Mouse (Mus musculus): ENCODE measurements around the gene Dlg5. TPM values are rescaled to one million over a fixed set of nuclear protein-coding genes. Genes with fewer than 3 reads are reported as not detected.
A peak's percentile ranks its signal among the peaks of the same experiment; 100 is the strongest.

Gene Dlg5
- polyA plus RNA-seq (2014; fragmentation: Nextera tagmentation; extraction: Ambion mirVana) = 32.9 TPM in 2 replicates

GRCm38 (mm10) chr14:24245177-24246081, at the start of gene Dlg5:
TSS of gene Dlg5 (minus strand) at chr14:24245920.
- H3K9ac ChIP-seq (replicated peaks; ENCODE audit: low read length) = peak within 1 kb of the TSS; percentile 98
- H3K27ac ChIP-seq (replicated peaks; ENCODE audit: low read depth, low read length) = peak within 1 kb of the TSS; percentile 95
- WGBS = under 1% methylated on average over 80 of the region's 98 CpGs
- H3K4me3 ChIP-seq (replicated peaks; ENCODE audit: low read depth, low read length) = peak within 1 kb of the TSS; percentile 83
- ATAC-seq (ENCODE audit: low FRiP score, low TSS enrichment) (peak; percentile 86), DNase-seq (peak; percentile 79)
- peak within 1 kb of the TSS; percentile 84 for H3K4me2 ChIP-seq (ENCODE audit: low read length)
- no peaks in the 10 kb centered on the region for H3K27me3 ChIP-seq (ENCODE audit: control insufficient read depth, insufficient read depth, low read length)
- H3K4me1 ChIP-seq (ENCODE audit: control insufficient read depth, insufficient read depth, low read length) = peaks cover 18% of the 10 kb centered on the region
- peaks cover 10% of the 10 kb centered on the region; the same call in 1 of the 2 replicates for H3K36me3 ChIP-seq (ENCODE audit: control insufficient read depth, insufficient read depth, low read length)
- H3K9me3 ChIP-seq (ENCODE audit: control insufficient read depth, low read length) = no peaks in the 10 kb centered on the region

GRCm38 (mm10) chr14:24293631-24294030, 47.9 kb upstream of the Dlg5 start:
- H3K9me3 ChIP-seq (ENCODE audit: control insufficient read depth, low read length) = no peaks in the 10 kb centered on the region
- H3K4me3 ChIP-seq (replicated peaks; ENCODE audit: low read depth, low read length) = no peak overlapping the region
- no peaks in the 10 kb centered on the region for H3K27me3 ChIP-seq (ENCODE audit: control insufficient read depth, insufficient read depth, low read length)
- DNase-seq (no peak), ATAC-seq (ENCODE audit: low FRiP score, low TSS enrichment) (no peak)
- H3K9ac ChIP-seq (replicated peaks; ENCODE audit: low read length) = no peak overlapping the region
- H3K36me3 ChIP-seq (ENCODE audit: control insufficient read depth, insufficient read depth, low read length) = no peaks in the 10 kb centered on the region
- H3K4me2 ChIP-seq (ENCODE audit: low read length) = no peak overlapping the region
- no peaks in the 10 kb centered on the region for H3K4me1 ChIP-seq (ENCODE audit: control insufficient read depth, insufficient read depth, low read length)
- no peak overlapping the region for H3K27ac ChIP-seq (replicated peaks; ENCODE audit: low read depth, low read length)
- 86% methylated on average over 5 of the region's 5 CpGs for WGBS

- H3K36me3 ChIP-seq (ENCODE audit: control insufficient read depth, insufficient read depth, low read length) = no peaks in the 10 kb centered on the region
- DNase-seq (no peak), ATAC-seq (ENCODE audit: low FRiP score, low TSS enrichment) (no peak)
- no peak within 1 kb of the TSS for H3K9ac ChIP-seq (replicated peaks; ENCODE audit: low read length)
- no peak within 1 kb of the TSS for H3K4me2 ChIP-seq (ENCODE audit: low read length)
- H3K9me3 ChIP-seq (ENCODE audit: control insufficient read depth, low read length) = no peaks in the 10 kb centered on the region
- H3K4me1 ChIP-seq (ENCODE audit: control insufficient read depth, insufficient read depth, low read length) = no peaks in the 10 kb centered on the region
- no peaks in the 10 kb centered on the region for H3K27me3 ChIP-seq (ENCODE audit: control insufficient read depth, insufficient read depth, low read length)
- 59% methylated on average over 3 of the region's 3 CpGs for WGBS
- no peak within 1 kb of the TSS for H3K4me3 ChIP-seq (replicated peaks; ENCODE audit: low read depth, low read length)
- no peak within 1 kb of the TSS for H3K27ac ChIP-seq (replicated peaks; ENCODE audit: low read depth, low read length)
These were observed 47.2 kb upstream of the Dlg5 start, which contains the start of gene E330034G19Rik for GRCm38 (mm10) chr14:24292914-24293313. TSS of gene E330034G19Rik (plus strand) at chr14:24293214.

GRCm38 (mm10) chr14:24290726-24291125, 45.0 kb upstream of the Dlg5 start:
- H3K4me3 ChIP-seq (replicated peaks; ENCODE audit: low read depth, low read length) = no peak overlapping the region
- no peaks in the 10 kb centered on the region for H3K4me1 ChIP-seq (ENCODE audit: control insufficient read depth, insufficient read depth, low read length)
- H3K36me3 ChIP-seq (ENCODE audit: control insufficient read depth, insufficient read depth, low read length) = no peaks in the 10 kb centered on the region
- DNase-seq (no peak), ATAC-seq (ENCODE audit: low FRiP score, low TSS enrichment) (no peak)
- H3K4me2 ChIP-seq (ENCODE audit: low read length) = no peak overlapping the region
- H3K27me3 ChIP-seq (ENCODE audit: control insufficient read depth, insufficient read depth, low read length) = no peaks in the 10 kb centered on the region
- no peak overlapping the region for H3K9ac ChIP-seq (replicated peaks; ENCODE audit: low read length)
- no peaks in the 10 kb centered on the region for H3K9me3 ChIP-seq (ENCODE audit: control insufficient read depth, low read length)
- H3K27ac ChIP-seq (replicated peaks; ENCODE audit: low read depth, low read length) = no peak overlapping the region

- Histone ChIP-seq H3K9ac (replicated peaks; ENCODE audit: low read length) (no peak overlapping the region), H3K27ac (replicated peaks; ENCODE audit: low read depth, low read length) (no peak overlapping the region), H3K4me2 (ENCODE audit: low read length) (no peak overlapping the region), H3K9me3 (ENCODE audit: control insufficient read depth, low read length) (no peaks in the 10 kb centered on the region), H3K4me3 (replicated peaks; ENCODE audit: low read depth, low read length) (no peak overlapping the region), H3K4me1 (ENCODE audit: control insufficient read depth, insufficient read depth, low read length) (no peaks in the 10 kb centered on the region), H3K27me3 (ENCODE audit: control insufficient read depth, insufficient read depth, low read length) (no peaks in the 10 kb centered on the region), H3K36me3 (ENCODE audit: control insufficient read depth, insufficient read depth, low read length) (no peaks in the 10 kb centered on the region)
- ATAC-seq (ENCODE audit: low FRiP score, low TSS enrichment) (no peak), DNase-seq (no peak)
- WGBS = 52% methylated on average over 4 of the region's 4 CpGs
These were observed 40.4 kb upstream of the Dlg5 start for GRCm38 (mm10) chr14:24286136-24286535.

GRCm38 (mm10) chr14:24282276-24282675, 36.6 kb upstream of the Dlg5 start:
- Histone ChIP-seq H3K36me3 (ENCODE audit: control insufficient read depth, insufficient read depth, low read length) (no peaks in the 10 kb centered on the region), H3K27ac (replicated peaks; ENCODE audit: low read depth, low read length) (no peak overlapping the region), H3K9ac (replicated peaks; ENCODE audit: low read length) (no peak overlapping the region), H3K9me3 (ENCODE audit: control insufficient read depth, low read length) (no peaks in the 10 kb centered on the region), H3K4me3 (replicated peaks; ENCODE audit: low read depth, low read length) (no peak overlapping the region), H3K4me1 (ENCODE audit: control insufficient read depth, insufficient read depth, low read length) (no peaks in the 10 kb centered on the region), H3K27me3 (ENCODE audit: control insufficient read depth, insufficient read depth, low read length) (no peaks in the 10 kb centered on the region), H3K4me2 (ENCODE audit: low read length) (no peak overlapping the region)
- no peak for DNase-seq
- WGBS = 71% methylated on average over 3 of the region's 3 CpGs
- ATAC-seq (ENCODE audit: low FRiP score, low TSS enrichment) = no peak

- Histone ChIP-seq H3K4me2 (ENCODE audit: low read length) (no peak overlapping the region), H3K36me3 (ENCODE audit: control insufficient read depth, insufficient read depth, low read length) (no peaks in the 10 kb centered on the region), H3K27ac (replicated peaks; ENCODE audit: low read depth, low read length) (no peak overlapping the region), H3K27me3 (ENCODE audit: control insufficient read depth, insufficient read depth, low read length) (no peaks in the 10 kb centered on the region), H3K4me1 (ENCODE audit: control insufficient read depth, insufficient read depth, low read length) (no peaks in the 10 kb centered on the region), H3K9me3 (ENCODE audit: control insufficient read depth, low read length) (no peaks in the 10 kb centered on the region), H3K4me3 (replicated peaks; ENCODE audit: low read depth, low read length) (no peak overlapping the region), H3K9ac (replicated peaks; ENCODE audit: low read length) (no peak overlapping the region)
- 68% methylated on average over 4 of the region's 4 CpGs for WGBS
- DNase-seq (no peak), ATAC-seq (ENCODE audit: low FRiP score, low TSS enrichment) (no peak)
These were observed 35.6 kb upstream of the Dlg5 start for GRCm38 (mm10) chr14:24281278-24281677.

- no peaks in the 10 kb centered on the region for H3K27me3 ChIP-seq (ENCODE audit: control insufficient read depth, insufficient read depth, low read length)
- DNase-seq (peak; percentile 87), ATAC-seq (ENCODE audit: low FRiP score, low TSS enrichment) (no peak)
- no peaks in the 10 kb centered on the region for H3K9me3 ChIP-seq (ENCODE audit: control insufficient read depth, low read length)
- H3K4me3 ChIP-seq (replicated peaks; ENCODE audit: low read depth, low read length) = no peak overlapping the region
- H3K27ac ChIP-seq (replicated peaks; ENCODE audit: low read depth, low read length) = no peak overlapping the region
- H3K9ac ChIP-seq (replicated peaks; ENCODE audit: low read length) = no peak overlapping the region
- H3K4me1 ChIP-seq (ENCODE audit: control insufficient read depth, insufficient read depth, low read length) = no peaks in the 10 kb centered on the region
- WGBS = 56% methylated on average over 2 of the region's 2 CpGs
- no peaks in the 10 kb centered on the region for H3K36me3 ChIP-seq (ENCODE audit: control insufficient read depth, insufficient read depth, low read length)
- no peak overlapping the region for H3K4me2 ChIP-seq (ENCODE audit: low read length)
These were observed 29.8 kb upstream of the Dlg5 start for GRCm38 (mm10) chr14:24275534-24275933.

GRCm38 (mm10) chr14:24273575-24273974, 27.9 kb upstream of the Dlg5 start:
- 45% methylated on average over 2 of the region's 2 CpGs for WGBS
- Histone ChIP-seq H3K36me3 (ENCODE audit: control insufficient read depth, insufficient read depth, low read length) (no peaks in the 10 kb centered on the region), H3K9ac (replicated peaks; ENCODE audit: low read length) (no peak overlapping the region), H3K4me3 (replicated peaks; ENCODE audit: low read depth, low read length) (no peak overlapping the region), H3K4me2 (ENCODE audit: low read length) (no peak overlapping the region), H3K9me3 (ENCODE audit: control insufficient read depth, low read length) (no peaks in the 10 kb centered on the region), H3K27ac (replicated peaks; ENCODE audit: low read depth, low read length) (no peak overlapping the region), H3K27me3 (ENCODE audit: control insufficient read depth, insufficient read depth, low read length) (no peaks in the 10 kb centered on the region), H3K4me1 (ENCODE audit: control insufficient read depth, insufficient read depth, low read length) (no peaks in the 10 kb centered on the region)
- DNase-seq (peak; percentile 77), ATAC-seq (ENCODE audit: low FRiP score, low TSS enrichment) (no peak)

All from midbrain, embryonic 14.5 days (tissue).